In the genomic region with DNA sequence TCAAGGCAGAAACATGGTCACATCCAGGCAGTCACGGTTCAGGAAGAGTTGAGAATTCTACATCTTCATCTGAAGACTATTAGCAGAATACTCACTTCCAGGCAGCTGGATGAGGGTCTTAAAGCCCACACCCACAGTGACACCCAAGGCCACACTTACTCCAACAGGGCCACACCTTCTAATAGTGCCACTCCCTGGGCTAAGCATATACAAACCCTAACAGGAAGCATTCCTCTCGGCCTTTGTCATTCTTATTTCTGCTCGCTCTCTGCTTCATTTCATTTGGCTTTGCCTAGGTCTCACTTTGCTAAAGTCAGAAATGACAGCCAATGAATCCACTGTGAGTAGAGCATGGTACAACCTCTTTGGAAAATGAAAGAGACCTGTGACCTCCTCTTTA, we compare ENCODE assay signal across 24 mouse cellular contexts.
DNase-seq lines count a peak whose midpoint lies in the region; ATAC-seq and TF ChIP-seq lines count a peak whose summit lies in the region.
"Had no signal": no experiment of that assay in that cellular context is flagged by ENCODE, and none has a peak within 500 bp of the region (broad histone marks: within the 10 kb centered on the region; RNA-seq: fewer than 3 reads in every experiment).

No protein-coding gene starts in this region.

- intact Hi-C loops in heart, postnatal 14 days (cut with DNase I), result no loop called here

- H3K36me3 ChIP-seq in lung, postnatal 0 days (ENCODE audit: insufficient read depth, low read length), result no peaks in the 10 kb centered on the region
- no peaks in the 10 kb centered on the region for H3K36me3 ChIP-seq in limb, embryonic 10.5 days
- H3K36me3 ChIP-seq: forebrain, embryonic 10.5 days; hindbrain, embryonic 10.5 days; hindbrain, embryonic 13.5 days had no signal

- H3K9ac ChIP-seq in lung, postnatal 0 days (replicated peaks; ENCODE audit: low read depth), result no peak overlapping the region
- H3K9ac ChIP-seq: forebrain, embryonic 13.5 days; hindbrain, embryonic 13.5 days had no signal

- no peak overlapping the region for H3K4me2 ChIP-seq in lung, postnatal 0 days (replicated peaks; ENCODE audit: low read depth, low read length)
- H3K4me2 ChIP-seq: forebrain, embryonic 13.5 days; heart, embryonic 11.5 days; hindbrain, embryonic 13.5 days had no signal

- 74% methylated on average over 3 of the region's 3 CpGs for WGBS in lung, postnatal 0 days
- WGBS in limb, embryonic 10.5 days, result 94% methylated on average over 3 of the region's 3 CpGs

- TF ChIP-seq EP300 in lung, postnatal 0 days (IDR thresholded peaks at IDR 0.05), result no peak

- no peak for TF ChIP-seq CTCF in lung, postnatal 0 days (IDR thresholded peaks at IDR 0.05)

- no peaks in the 10 kb centered on the region for H3K9me3 ChIP-seq in lung, postnatal 0 days (ENCODE audit: low read length)
- H3K9me3 ChIP-seq in limb, embryonic 10.5 days (replicated peaks), result no peaks in the 10 kb centered on the region
- H3K9me3 ChIP-seq: forebrain, embryonic 10.5 days; forebrain, embryonic 13.5 days; hindbrain, embryonic 10.5 days; hindbrain, embryonic 13.5 days had no signal

- H3K4me1 ChIP-seq in lung, postnatal 0 days (ENCODE audit: insufficient read depth, low read depth, low read length), result no peaks in the 10 kb centered on the region
- H3K4me1 ChIP-seq in limb, embryonic 10.5 days, result 0 out of 2 replicates have a peak, but pooled peaks cover 3% of the 10 kb centered on the region

- no peak overlapping the region for H3K27ac ChIP-seq in lung, postnatal 0 days (ENCODE audit: low read length)
- H3K27ac ChIP-seq in limb, embryonic 10.5 days, result no peak overlapping the region
- H3K27ac ChIP-seq: forebrain, embryonic 10.5 days; forebrain, embryonic 13.5 days; hindbrain, embryonic 10.5 days; hindbrain, embryonic 13.5 days had no signal

- ATAC-seq in lung, postnatal 0 days, result 0 out of 2 replicates have a peak, but pooled peaks have one; percentile 22
- ATAC-seq in activated CD4-positive, CD25-positive, alpha-beta regulatory T cell, adult 4 months, result no peak
- ATAC-seq: forebrain, embryonic 13.5 days; forebrain, embryonic 16.5 days; hindbrain, embryonic 16.5 days had no signal

- H3K27me3 ChIP-seq in lung, postnatal 0 days (replicated peaks; ENCODE audit: insufficient read depth, low read length), result no peaks in the 10 kb centered on the region
- no peaks in the 10 kb centered on the region for H3K27me3 ChIP-seq in limb, embryonic 10.5 days (ENCODE audit: low read depth, poor library complexity, severe bottlenecking)
- H3K27me3 ChIP-seq: CH12.LX; forebrain, embryonic 13.5 days; hindbrain, embryonic 13.5 days had no signal

- H3K4me3 ChIP-seq in lung, postnatal 0 days (ENCODE audit: low read depth, low read length), result no peak overlapping the region
- H3K4me3 ChIP-seq in limb, embryonic 10.5 days, result no peak overlapping the region
- H3K4me3 ChIP-seq: forebrain, embryonic 10.5 days; forebrain, embryonic 13.5 days; hindbrain, embryonic 10.5 days; hindbrain, embryonic 13.5 days had no signal

- peak; percentile 54 for DNase-seq in heart, adult 11 months
- no peak for DNase-seq in heart, postnatal 14 days
- peak; percentile 43 for DNase-seq in lung, postnatal 0 days (ENCODE audit: low spot score)
- DNase-seq in lung, adult 18-20 months, result no peak
- peak; percentile 65 for DNase-seq in ZHBTc4 (ENCODE audit: low read depth, low spot score)
- no peak for DNase-seq in yolk sac, embryonic 10.5 days (ENCODE audit: low spot score)
- DNase-seq in limb, embryonic 10.5 days (ENCODE audit: low spot score), result no peak
- DNase-seq: adrenal gland, adult 8-10 months; adrenal gland, postnatal 25 days; cerebellum, adult 18-20 months; cerebellum, adult 9-10 months; cerebellum, postnatal 14 days; gastrocnemius, postnatal 10 days; gastrocnemius, postnatal 36 days; heart, postnatal 36 days had no signal

Comparison
In these comparisons a context has a peak if more than half of its experiments do, and no peak if none do; other contexts are left out.
1. DNase-seq: peak in heart, adult 11 months (single experiment), lung, postnatal 0 days (single experiment) and ZHBTc4 (single experiment); none in heart, postnatal 14 days (0 of 2), lung, adult 18-20 months (0 of 2), yolk sac, embryonic 10.5 days (single experiment) and limb, embryonic 10.5 days (single experiment).